Mouse (Mus musculus) embryonic fibroblast, embryonic 13.5 days (primary cell): ENCODE measurements around the gene Zfp811.

ENCODE experiments used
- CTCF ChIP-seq: IDR thresholded peaks from 2 replicates; pipeline ENCODE4 v1.5.1; 2011; ENCODE audit warnings: mild to moderate bottlenecking, control low read depth, low read length, moderate library complexity, borderline replicate concordance; ENCODE audit not compliant: insufficient read depth
- POLR2A ChIP-seq: IDR thresholded peaks from 2 replicates; pipeline ENCODE4 v1.6.1; 2011; ENCODE audit warnings: low read depth, mild to moderate bottlenecking, control low read depth, low read length, moderate library complexity

DNA sequence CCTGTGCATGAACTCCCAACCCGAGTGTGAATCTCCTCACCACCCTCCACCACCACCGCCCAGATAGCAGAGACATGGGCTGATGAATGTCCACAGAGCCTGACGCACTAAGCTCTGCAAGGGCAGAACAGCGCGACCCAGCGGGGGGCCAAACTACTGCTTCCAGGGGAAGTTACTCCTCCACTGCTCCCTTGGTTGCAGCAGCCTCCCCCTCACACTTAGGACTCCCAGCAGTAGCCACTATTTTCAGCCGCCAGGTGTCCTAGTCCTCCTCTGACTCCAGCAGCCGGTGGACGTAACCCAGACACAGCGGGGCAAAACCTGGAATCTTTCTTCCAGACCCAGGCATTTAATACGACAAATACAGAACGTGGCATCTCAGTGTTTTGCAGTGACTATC is 56.1 kb downstream of the Zfp811 start:
- no peak for TF ChIP-seq CTCF
- TF ChIP-seq POLR2A: no peak
